Mouse (Mus musculus) gastrocnemius, postnatal 36 days (tissue): ENCODE measurements around the gene Sema4b. TPM values are rescaled to one million over a fixed set of nuclear protein-coding genes. Genes with fewer than 3 reads are reported as not detected.

ENCODE experiments used
- DNase-seq, 2 experiments: peaks; one replicate each; pipeline ENCODE4 v3.0.0; 2022
- intact Hi-C: fragments of 180-260 bp; cut with DNase I; formaldehyde crosslinking; loops from one replicate; pipeline ENCODE4 v1.15.1; 2025
- total RNA-seq, 2 experiments: library from RNA; stranded (reverse); gene quantifications; 2 replicates each; pipeline ENCODE4 v1.2.3; 2021

Sema4b gene
- total RNA-seq, 2 experiments from 2014 or later = 1.6 TPM

GRCm38 (mm10) chr7:80172069-80172956, 14.3 kb upstream of the Sema4b start:
- no peak for DNase-seq
- intact Hi-C loops = no loop called here

DNA sequence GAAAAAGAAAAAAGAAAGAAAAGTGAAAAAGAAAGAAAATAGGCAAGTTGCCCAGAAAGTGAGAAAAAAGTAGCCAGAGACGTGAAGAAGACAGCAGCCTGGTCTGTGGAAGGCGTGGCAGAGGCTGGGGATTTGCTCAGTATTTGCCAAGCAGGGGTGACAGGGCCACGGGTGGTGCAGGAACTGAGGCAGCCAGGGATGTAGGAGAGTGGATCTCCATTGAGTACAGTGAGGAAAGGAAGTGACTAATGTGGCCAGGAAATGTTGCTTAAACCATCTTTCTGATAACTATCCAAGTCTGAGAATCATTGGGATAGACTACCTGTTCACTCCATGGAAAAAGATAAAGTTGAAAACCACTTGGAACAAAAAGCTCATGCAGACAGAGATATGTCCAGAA, 10.5 kb upstream of the Sema4b start:
- intact Hi-C loops = no loop called here
- no peak for DNase-seq

DNA sequence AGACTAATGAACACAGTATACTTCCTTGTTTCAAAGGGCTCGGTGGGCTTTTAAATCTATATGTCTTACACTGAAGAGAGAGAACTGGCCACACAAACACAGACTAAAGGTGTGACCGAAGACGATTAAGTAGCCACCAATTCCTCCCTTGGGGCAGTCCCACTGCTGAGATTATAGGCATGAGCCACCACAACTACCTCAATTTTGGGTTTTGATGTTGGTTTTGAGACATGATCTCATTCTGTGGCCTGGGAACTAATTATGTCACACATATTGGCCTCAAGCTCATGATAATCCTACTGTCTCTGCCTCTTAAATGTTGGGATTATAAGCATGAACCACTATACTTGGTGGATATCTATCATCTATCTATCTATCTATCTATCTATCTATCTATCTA, 9.2 kb upstream of the Sema4b start:
- DNase-seq = no peak
- intact Hi-C loops = no loop called here

DNA sequence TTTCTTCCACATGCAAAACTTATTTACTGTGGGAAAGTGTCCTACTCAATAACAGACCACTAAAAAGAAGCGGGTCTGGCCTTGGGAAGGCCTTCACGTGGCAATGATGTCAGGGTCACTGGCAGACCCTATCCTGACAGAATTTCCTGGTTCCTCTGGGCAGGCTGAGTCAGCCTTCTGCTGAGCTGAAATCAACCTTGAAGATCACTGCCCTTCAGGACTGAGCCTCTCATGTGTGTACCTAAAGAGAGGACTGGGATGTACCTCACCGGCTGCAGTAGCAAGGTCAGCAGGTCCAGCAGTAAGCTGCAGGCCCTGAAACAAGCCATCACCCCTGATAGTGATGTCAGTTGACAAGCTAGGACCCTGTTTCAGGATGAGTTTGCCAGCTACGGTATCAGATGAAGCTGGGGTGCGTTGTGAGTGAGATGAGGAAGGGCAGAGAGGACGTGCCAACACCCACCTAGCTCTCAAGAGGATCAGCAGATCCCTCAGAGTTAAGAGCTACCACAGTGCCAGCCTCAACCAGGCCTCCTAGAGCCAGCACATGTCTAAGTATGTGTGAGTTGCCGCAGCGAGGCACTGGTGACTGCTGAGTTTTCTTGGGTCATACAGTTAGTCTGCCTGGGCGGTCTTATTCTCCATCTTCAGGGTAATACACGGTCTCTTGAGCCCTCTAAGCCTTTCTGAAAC, 8.5 kb upstream of the Sema4b start:
- no peak for DNase-seq
- intact Hi-C loops = no loop called here

GRCm38 (mm10) chr7:80179327-80179726, 7.3 kb upstream of the Sema4b start:
- intact Hi-C loops = no loop called here

GRCm38 (mm10) chr7:80179790-80180189, 6.9 kb upstream of the Sema4b start:
- intact Hi-C loops = no loop called here
- DNase-seq = no peak

More at GRCm38 (mm10) chr7:80179327-80179726, 7.3 kb upstream of the Sema4b start:
- DNase-seq = no peak

DNA sequence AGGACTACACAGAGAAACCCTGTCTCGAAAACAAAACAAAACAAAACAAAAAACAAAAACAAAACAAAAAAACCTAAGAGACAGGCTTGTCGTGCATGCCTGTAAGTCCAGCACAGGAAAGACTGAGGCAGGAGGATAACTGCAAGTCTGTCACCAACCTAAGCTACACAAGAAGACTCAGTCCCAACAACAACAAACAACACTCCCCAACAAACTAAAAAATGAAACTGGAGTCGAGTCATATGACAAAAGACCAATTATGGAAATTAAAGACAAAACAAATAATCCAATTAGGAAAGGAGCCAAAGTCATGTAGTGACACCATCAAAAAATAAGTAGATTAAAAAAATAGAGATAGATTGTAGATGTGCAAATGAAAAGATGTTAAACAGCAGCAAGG, 6.4 kb upstream of the Sema4b start:
- intact Hi-C loops = no loop called here
- no peak for DNase-seq

DNA sequence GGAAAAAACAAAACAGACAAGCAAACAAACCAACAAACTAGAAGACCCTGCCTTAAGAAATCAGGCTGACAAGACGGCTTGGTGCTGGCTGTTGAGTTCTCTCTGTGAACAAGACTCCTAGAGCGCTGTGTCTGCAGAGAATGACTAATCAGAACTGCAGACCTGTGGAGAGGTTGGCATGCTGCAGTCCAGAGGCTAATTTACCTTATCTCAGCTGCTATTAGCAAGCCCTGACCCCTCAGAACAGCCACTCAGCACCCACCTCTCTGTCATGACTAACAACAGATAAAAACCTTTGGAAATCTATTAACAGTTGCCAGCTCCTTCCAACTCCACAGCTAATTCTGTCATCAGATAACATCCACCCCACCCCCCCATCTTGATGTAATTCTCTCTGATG, 5.6 kb upstream of the Sema4b start:
- intact Hi-C loops = no loop called here

DNA sequence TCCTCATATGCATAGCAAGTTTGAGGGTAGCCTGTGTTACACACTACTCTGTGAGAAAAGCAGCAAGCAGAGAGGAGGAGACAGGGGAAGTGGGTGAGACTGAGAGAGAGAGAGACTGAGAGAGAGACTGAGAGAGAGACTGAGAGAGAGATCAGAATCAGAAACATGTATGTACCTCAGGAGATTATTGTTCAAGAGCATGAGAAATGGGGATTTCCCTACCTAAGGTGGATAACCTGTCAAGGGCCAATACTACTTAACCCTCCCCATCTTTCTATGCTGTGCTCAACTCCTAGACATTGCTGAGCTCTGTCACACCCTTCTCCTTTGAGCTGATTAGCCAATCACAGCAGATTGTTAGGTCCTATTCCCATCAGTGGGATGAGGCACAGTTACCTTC, 4.5 kb upstream of the Sema4b start:
- intact Hi-C loops = no loop called here
- no peak for DNase-seq

More for the DNA sequence above, 5.6 kb upstream of the Sema4b start:
- no peak for DNase-seq

DNA sequence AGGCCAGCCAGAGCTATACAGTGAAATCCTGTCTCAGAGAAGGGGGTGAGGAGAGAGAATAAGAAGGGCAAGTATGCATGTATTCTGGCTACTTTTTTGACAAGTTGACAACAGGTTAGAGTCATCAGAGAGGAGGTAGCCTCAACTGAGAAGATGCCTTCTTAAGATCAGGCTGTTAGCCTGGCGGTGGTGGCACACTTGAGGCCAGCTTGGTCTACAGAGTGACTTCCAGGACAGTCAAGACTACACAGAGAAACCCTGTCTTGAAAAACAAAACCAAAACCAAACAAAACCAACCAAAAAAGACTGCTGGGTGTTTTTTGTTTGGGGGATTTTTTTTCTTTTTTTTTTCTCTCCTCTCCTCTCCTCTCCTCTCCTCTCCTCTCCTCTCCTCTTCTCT, 3.2 kb upstream of the Sema4b start:
- DNase-seq = no peak
- intact Hi-C loops = no loop called here

DNA sequence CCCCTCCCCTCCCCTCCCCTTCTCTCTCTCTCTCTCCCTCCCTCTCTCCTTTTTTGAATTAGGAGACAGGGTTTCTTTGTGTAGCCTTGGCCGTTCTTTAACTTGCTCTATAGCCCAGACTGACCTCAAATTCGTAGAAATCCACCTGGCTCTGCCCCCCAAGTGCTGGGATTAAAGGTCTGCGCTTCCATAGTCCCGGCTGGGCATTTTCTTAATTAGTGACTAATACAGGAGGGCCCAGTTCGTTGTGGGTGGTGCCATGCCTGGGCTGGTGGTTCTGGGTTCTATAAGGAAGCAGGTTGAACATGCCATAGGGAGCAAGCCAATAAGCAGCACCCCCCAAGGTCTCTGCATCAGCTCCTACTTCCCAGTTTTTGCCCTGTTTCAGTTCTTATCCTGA, 2.7 kb upstream of the Sema4b start:
- no peak for DNase-seq
- intact Hi-C loops = no loop called here

DNA sequence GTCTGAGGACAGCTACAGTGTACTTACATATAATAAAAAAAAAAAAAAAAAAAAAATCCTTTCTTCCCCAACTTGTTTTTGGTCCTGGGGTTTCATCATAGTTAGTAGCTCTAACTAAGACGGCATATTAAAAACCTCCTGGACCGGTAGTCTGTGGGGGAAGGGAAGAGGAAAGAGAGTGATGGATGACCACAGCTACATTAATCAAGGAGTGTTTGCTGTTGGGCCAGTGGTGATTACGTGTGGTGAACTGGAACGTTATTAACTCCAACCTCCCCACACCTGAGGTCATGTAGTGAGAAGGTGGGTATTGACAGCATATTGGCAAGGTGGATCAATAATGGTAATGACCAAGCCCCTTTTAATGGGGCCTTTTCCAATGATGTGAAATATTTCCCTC, 2.1 kb upstream of the Sema4b start:
- intact Hi-C loops = no loop called here
- DNase-seq = no peak

DNA sequence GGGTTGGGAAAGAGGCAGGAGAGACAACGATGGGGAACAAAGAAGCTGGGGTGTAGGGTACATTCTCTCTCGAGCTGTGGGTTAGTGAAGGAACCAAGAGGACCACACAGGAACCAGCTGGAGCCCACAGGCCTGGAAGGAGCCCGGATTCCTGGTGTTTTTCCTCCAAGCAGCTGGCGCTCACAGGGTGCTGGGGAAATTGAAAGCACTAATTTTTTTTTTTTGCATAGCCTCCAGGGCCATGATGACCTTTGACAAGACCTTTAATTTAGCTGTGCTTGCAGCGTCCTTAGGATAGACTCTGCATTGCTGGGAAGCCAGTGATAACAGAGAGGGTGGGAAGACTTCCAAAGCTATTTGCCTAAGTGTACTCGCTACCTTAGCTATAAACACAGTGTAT, 1.7 kb upstream of the Sema4b start:
- intact Hi-C loops = no loop called here
- DNase-seq = no peak

- peak; percentile 15 to 28 for DNase-seq
- intact Hi-C loops = no loop called here
Measured at GRCm38 (mm10) chr7:80186021-80186420, 620 bp upstream of the Sema4b start.

DNA sequence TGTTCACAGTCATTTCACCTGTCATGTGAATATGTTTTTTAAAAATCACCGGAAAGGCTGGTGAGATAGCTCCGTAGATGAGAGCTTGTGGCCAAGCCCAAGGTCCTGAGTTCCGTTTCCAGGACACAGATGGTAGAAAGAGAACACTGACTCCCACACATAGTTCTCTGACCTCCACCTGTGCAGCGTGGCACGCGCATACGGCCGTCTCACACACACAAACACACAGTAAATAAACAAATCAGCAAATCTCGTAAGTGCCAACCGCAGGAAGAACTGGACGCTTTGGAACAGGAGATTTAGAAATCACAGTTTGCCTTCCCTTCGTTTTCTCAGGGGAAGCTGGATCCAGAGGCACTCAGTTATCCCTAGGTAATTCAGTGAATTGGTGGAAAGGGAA, 860 bp downstream of the Sema4b start:
- DNase-seq = no peak
- intact Hi-C loops = no loop called here

DNA sequence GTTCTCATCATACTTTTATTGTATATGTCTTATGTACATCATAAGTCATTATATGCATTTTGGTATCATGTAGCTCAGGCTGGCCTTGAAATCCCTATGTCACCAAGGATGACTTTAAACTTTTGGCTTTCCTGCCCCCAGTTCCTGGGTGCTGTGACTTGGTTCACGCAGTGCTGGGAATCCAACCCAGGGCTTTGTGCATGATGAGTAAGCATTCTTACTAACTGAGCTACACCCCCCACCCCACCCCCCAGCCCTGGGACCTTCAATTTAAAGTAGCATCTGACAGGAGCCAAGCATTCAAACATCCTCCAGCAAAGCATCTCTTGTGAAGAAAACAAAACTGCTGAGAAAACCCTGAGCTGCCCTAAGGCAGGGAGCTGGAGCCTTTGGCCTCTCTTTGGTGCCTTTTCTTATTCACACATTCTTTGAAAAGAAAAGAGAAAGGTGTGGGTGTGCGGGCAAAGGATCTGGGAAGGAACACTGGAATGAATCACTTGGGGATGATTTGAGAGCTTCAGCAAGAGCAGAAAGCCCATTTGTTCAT, 2.0 kb downstream of the Sema4b start:
- intact Hi-C loops = no loop called here
- no peak for DNase-seq

DNA sequence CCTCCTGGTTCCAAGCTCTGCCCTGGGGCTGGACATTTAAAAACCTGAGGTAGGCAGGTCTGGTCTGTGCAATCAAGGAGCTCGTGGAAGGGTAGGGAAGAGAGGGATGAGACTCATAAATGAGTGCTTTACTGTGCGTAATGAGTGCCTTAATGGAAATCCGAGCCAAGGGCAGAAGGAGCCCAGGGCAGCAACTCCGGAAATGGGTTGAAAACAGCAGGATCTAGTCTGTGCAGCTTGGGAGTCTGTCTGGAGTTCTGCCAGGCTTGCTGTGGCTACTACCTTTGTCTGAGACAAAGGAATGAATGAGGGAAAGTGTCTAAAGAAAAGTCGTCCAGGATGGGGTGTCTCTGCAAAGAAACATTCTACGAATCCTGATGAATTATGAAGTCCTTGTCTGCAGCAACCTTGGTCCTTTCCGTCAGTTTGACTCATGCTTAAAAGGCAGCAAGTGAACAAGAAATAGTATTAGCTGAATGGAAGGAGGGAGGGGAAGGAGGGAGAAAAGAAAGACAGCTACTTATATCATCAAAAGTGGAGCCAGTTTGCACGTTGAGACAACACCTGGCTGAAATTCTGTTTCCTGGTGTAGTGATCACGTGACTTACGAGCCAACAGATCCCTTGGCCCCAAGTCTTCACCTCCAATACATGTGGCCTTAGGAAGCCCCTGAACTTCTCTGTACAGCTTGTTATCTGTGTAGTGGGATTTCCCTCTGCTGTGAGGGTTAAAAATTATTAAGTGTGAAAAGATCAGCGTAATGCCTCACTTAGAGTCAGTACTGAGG, 2.7 kb downstream of the Sema4b start:
- intact Hi-C loops = no loop called here
- no peak for DNase-seq

GRCm38 (mm10) chr7:80191455-80191854, 4.8 kb downstream of the Sema4b start:
- no peak for DNase-seq
- intact Hi-C loops = no loop called here

DNA sequence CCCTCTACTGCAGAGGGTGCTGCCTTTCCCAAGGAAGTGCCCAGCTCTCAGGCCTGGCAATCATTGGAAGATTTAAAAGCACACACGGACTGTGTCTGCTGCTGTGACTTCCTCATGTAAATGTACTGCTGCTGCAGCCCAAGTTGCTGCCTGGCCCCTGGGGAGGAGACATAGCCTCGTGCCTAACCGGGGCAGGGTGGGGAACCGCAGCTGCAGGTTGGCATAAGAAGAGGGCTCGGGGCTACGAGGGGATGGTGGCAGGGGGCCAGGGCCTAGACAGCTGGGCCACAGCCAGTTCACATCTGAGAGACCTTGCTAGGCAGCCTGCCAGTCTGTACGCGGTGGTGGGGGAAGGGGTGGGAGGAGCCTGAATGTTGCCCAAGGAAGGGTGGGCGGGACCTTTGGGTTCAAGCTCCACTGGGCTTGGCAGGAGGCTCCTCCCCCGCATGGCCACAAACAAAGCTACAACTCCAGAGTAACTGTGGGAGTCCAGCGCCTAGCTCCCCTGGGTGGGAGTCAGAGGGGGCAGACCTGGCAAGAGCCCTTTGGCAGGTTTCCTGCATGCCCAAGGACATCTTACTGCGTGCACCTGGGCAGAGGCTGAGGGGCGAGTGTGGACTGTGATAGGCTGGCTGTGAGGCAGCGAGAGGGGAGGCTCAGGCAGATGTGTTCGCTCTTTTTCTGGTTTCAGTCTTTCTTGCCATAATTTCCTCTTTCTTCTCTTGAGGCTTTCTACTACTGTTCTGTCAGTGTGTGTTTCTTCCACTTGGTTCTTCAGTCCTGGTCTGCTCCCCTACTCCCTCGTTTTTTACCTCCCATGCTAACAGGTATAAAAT, 5.8 kb downstream of the Sema4b start:
- intact Hi-C loops = no loop called here

More for the DNA sequence above, 5.8 kb downstream of the Sema4b start:
- peak; percentile 50 to 56 for DNase-seq
